25 mouse cellular contexts compared by ENCODE assay signal in genomic region chr2:143056736-143057135, GRCm38 (mm10). TPM values are rescaled to one million over a fixed set of nuclear protein-coding genes. Genes with fewer than 3 reads are reported as not detected.
A peak's percentile ranks its signal among the peaks of the same experiment; 100 is the strongest.
DNase-seq lines count a peak whose midpoint lies in the region; TF ChIP-seq lines count a peak whose summit lies in the region.
"Had no signal": no experiment of that assay in that cellular context is flagged by ENCODE, and none has a peak within 500 bp of the region (broad histone marks: within the 10 kb centered on the region; RNA-seq: fewer than 3 reads in every experiment).

No protein-coding gene starts in this region.

- intact Hi-C loops in left cerebral cortex, adult 2 months (cut with DNase I) = loop anchor here (1.0 kb wide), 1 partner anchor 21 kb away; no protein-coding TSS in a partner anchor

- no peak for TF ChIP-seq CTCF in left cerebral cortex, adult 2 months (IDR thresholded peaks at IDR 0.05)

- no peak overlapping the region for H3K4me3 ChIP-seq in left cerebral cortex, adult 2 months
- H3K4me3 ChIP-seq: heart, embryonic 10.5 days; liver, embryonic 13.5 days had no signal

- H3K27ac ChIP-seq in left cerebral cortex, adult 2 months = peak overlapping the region; percentile 77
- H3K27ac ChIP-seq: heart, embryonic 10.5 days; hindbrain, embryonic 14.5 days; liver, embryonic 13.5 days; stomach, postnatal 0 days had no signal

- DNase-seq in frontal cortex, adult 2 months (ENCODE audit: extremely low spot score in 1 of 2, low spot score in 1 of 2) = peak; percentile 68 to 70
- no peak for DNase-seq in frontal cortex, postnatal 14 days (ENCODE audit: low spot score in 2 of 2)
- DNase-seq in right cerebral cortex, adult 18-20 months = peak; percentile 44
- DNase-seq in right cerebral cortex, postnatal 4 days = no peak
- no peak for DNase-seq in left cerebral cortex, adult 2 months (ENCODE audit: extremely low spot score in 1 of 2, low spot score in 2 of 2)
- DNase-seq in lung, postnatal 10 days = no peak
- DNase-seq in thymus, postnatal 0 days (ENCODE audit: low spot score) = no peak
- DNase-seq: adrenal gland, adult 2 months; cerebellum, adult 18-20 months; cerebellum, postnatal 14 days; gastrocnemius, postnatal 10 days; heart, postnatal 4 days; kidney, adult 18-20 months; kidney, postnatal 10 days; liver, embryonic 13.5 days; lung, adult 2 months; midbrain, embryonic 14.5 days had no signal

RNA-seq across cellular contexts. Expression of gene Snrpb2, which starts 6.1 kb away (rescaled TPM):
- polyA plus RNA-seq in frontal cortex, adult 2 months (2012; rRNA removed) = 25.5 and 27.6 TPM in 2 replicates
- 10 to 100 TPM; 31.0 to 34.7 TPM for total RNA-seq in left cerebral cortex, adult 2 months (2021)
- polyA plus RNA-seq in thymus, postnatal 0 days (2015; fragmentation: Nextera tagmentation; extraction: Ambion mirVana) = 121 and 122 TPM in 2 replicates

RNA-seq across cellular contexts. Expression of gene Otor, which starts 21.5 kb away (rescaled TPM):
- polyA plus RNA-seq in frontal cortex, adult 2 months (2012; rRNA removed) = not detected in 2 replicates
- not detected for total RNA-seq in left cerebral cortex, adult 2 months (2021)
- 0.20 and 0.31 TPM in 2 replicates for polyA plus RNA-seq in thymus, postnatal 0 days (2015; fragmentation: Nextera tagmentation; extraction: Ambion mirVana)
- total RNA-seq: adrenal gland, adult 2 months; ES-E14; gastrocnemius, postnatal 10 days; granulocyte monocyte progenitor cell, adult 5-6 weeks; heart, postnatal 4 days; left cerebral cortex, adult 8-10 months; megakaryocyte, adult 5-6 weeks had no signal
- polyA plus RNA-seq: adrenal gland, adult 2 months; hindbrain, embryonic 14.5 days; inflammation-experienced regulatory T-cells, adult 6 months; lung, adult 2 months had no signal

Comparison
In these comparisons a context has a peak if more than half of its experiments do, and no peak if none do; other contexts are left out.
1. DNase-seq: peak in frontal cortex, adult 2 months (2 of 2) and right cerebral cortex, adult 18-20 months (single experiment); none in frontal cortex, postnatal 14 days (0 of 2), right cerebral cortex, postnatal 4 days (single experiment), left cerebral cortex, adult 2 months (0 of 2), lung, postnatal 10 days (single experiment) and thymus, postnatal 0 days (single experiment).